Comparison of ENCODE assay signal across 8 mouse cellular contexts in genomic region chr13:112160173-112160641, GRCm38 (mm10).
A peak's percentile ranks its signal among the peaks of the same experiment; 100 is the strongest.
DNase-seq lines count a peak whose midpoint lies in the region; ATAC-seq and TF ChIP-seq lines count a peak whose summit lies in the region.

No protein-coding gene starts in this region.

- peak; percentile 47; the same call in 1 of the 2 replicates for ATAC-seq in lung, embryonic 14.5 days (ENCODE audit: insufficient read depth)

- H3K27ac ChIP-seq in lung, embryonic 14.5 days (ENCODE audit: low read depth), result peak overlapping the region; percentile 65; the same call in 1 of the 2 replicates

- H3K27me3 ChIP-seq in lung, embryonic 14.5 days (ENCODE audit: insufficient read depth, low read length), result no peaks in the 10 kb centered on the region

- intact Hi-C loops in heart, postnatal 25 days (cut with DNase I), result loop anchor here (5.0 kb wide), 2 partner anchors 38 to 73 kb away; no protein-coding TSS in a partner anchor
- intact Hi-C loops in left cerebral cortex, postnatal 14 days (cut with DNase I), result no loop called here
- intact Hi-C loops in left cerebral cortex, postnatal 25 days (cut with DNase I), result no loop called here

- no peak overlapping the region for H3K4me3 ChIP-seq in lung, embryonic 14.5 days (ENCODE audit: low read depth, low read length)

- WGBS in lung, embryonic 14.5 days, result 66% methylated on average over 2 of the region's 2 CpGs

- no peaks in the 10 kb centered on the region for H3K9me3 ChIP-seq in lung, embryonic 14.5 days (ENCODE audit: low read depth, low read length)

- H3K4me1 ChIP-seq in lung, embryonic 14.5 days (ENCODE audit: insufficient read depth), result peaks cover 3% of the 10 kb centered on the region; the same call in 1 of the 2 replicates

- TF ChIP-seq CTCF in lung, embryonic 14.5 days (IDR thresholded peaks at IDR 0.05; ENCODE audit: low read depth), result no peak

- H3K9ac ChIP-seq in lung, embryonic 14.5 days, result no peak overlapping the region; the same call in 1 of the 2 replicates

- H3K36me3 ChIP-seq in lung, embryonic 14.5 days (ENCODE audit: insufficient read depth), result no peaks in the 10 kb centered on the region

- no peak overlapping the region for H3K4me2 ChIP-seq in lung, embryonic 14.5 days

- DNase-seq in adrenal gland, postnatal 14 days, result peak; percentile 32
- DNase-seq in adrenal gland, adult 18-20 months (ENCODE audit: low spot score in 2 of 2), result no peak
- DNase-seq in lung, embryonic 14.5 days, result no peak
- no peak for DNase-seq in lung, postnatal 36 days
- DNase-seq in heart, postnatal 25 days (ENCODE audit: low spot score), result peak; percentile 54
- DNase-seq in skeletal muscle tissue, adult 2 months (ENCODE audit: low read depth, low spot score), result peak; percentile 29
- no peak for DNase-seq in left cerebral cortex, postnatal 14 days (ENCODE audit: low spot score in 2 of 2)
- no peak for DNase-seq in left cerebral cortex, postnatal 25 days (ENCODE audit: low spot score in 2 of 2)

Comparison
In these comparisons a context has a peak if more than half of its experiments do, and no peak if none do; other contexts are left out.
1. DNase-seq: peak in adrenal gland, postnatal 14 days (single experiment), heart, postnatal 25 days (single experiment) and skeletal muscle tissue, adult 2 months (single experiment); none in adrenal gland, adult 18-20 months (0 of 2), lung, embryonic 14.5 days (single experiment), lung, postnatal 36 days (single experiment), left cerebral cortex, postnatal 14 days (0 of 2) and left cerebral cortex, postnatal 25 days (0 of 2).